Mouse (Mus musculus): Measurements from ENCODE around the gene Mier1. TPM values are rescaled to one million over a fixed set of nuclear protein-coding genes. Genes with fewer than 3 reads are reported as not detected.

The Mier1 gene
- polyA plus RNA-seq, 1 experiment: 0.55 TPM

DNA sequence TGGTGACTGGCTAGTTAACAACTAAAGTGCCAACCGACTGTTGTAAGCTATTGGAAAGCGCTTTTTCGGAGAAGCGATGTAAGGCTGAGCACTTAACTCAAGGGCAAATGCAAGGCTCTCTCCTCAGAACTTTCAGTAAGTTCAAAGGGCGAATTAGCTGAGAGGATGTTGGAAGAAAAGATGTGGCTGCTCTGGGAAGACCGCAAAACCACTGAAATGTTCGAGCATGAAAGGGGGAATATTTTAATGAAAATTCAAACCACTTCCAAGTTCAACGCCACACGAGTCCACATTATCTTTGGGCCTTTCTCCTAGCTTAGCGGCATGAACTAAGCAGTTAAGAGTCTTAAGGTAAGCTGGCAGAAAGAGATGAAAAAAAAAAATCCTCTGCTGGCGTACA is 788 bp upstream of the Mier1 start:
- TF ChIP-seq GATA1 (IDR thresholded peaks at IDR 0.05; ENCODE audit: low read length) (no peak), TAL1 (IDR thresholded peaks at IDR 0.05; ENCODE audit: low read length) (no peak)
- H3K4me3 ChIP-seq (replicated peaks): peak overlapping the region; percentile 88
- peaks cover 43% of the 10 kb centered on the region for H3K4me1 ChIP-seq (ENCODE audit: control insufficient read depth)
- peaks cover 38% of the 10 kb centered on the region for H3K36me3 ChIP-seq (ENCODE audit: control insufficient read depth)
- H3K9me3 ChIP-seq (ENCODE audit: control insufficient read depth, low read length): no peaks in the 10 kb centered on the region
- no peaks in the 10 kb centered on the region for H3K27me3 ChIP-seq (ENCODE audit: control insufficient read depth)

DNA sequence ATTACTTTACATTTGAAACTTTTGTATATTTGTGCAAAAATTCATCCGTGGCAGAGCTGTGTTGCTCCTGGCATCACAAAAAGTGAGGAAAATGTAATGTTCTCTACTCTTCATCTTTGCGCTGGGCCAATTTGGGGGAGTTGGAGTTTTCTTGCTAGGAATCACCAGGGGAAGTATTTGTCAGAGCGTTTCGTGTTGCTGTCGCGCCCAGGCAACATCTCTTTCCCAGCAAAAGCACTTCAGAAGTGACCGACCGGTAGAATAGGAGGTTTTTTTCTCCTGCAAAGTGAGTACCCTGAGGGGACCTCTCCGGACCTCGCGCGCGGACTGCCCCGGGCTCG is 4.7 kb downstream of the Mier1 start:
- H3K36me3 ChIP-seq (ENCODE audit: control insufficient read depth): peaks cover 45% of the 10 kb centered on the region
- peak overlapping the region; percentile 96 for H3K4me3 ChIP-seq (replicated peaks)
- TF ChIP-seq GATA1 (IDR thresholded peaks at IDR 0.05; ENCODE audit: low read length): no peak
- peaks cover 61% of the 10 kb centered on the region for H3K4me1 ChIP-seq (ENCODE audit: control insufficient read depth)
- no peaks in the 10 kb centered on the region for H3K9me3 ChIP-seq (ENCODE audit: control insufficient read depth, low read length)
- H3K27me3 ChIP-seq (ENCODE audit: control insufficient read depth): no peaks in the 10 kb centered on the region

DNA sequence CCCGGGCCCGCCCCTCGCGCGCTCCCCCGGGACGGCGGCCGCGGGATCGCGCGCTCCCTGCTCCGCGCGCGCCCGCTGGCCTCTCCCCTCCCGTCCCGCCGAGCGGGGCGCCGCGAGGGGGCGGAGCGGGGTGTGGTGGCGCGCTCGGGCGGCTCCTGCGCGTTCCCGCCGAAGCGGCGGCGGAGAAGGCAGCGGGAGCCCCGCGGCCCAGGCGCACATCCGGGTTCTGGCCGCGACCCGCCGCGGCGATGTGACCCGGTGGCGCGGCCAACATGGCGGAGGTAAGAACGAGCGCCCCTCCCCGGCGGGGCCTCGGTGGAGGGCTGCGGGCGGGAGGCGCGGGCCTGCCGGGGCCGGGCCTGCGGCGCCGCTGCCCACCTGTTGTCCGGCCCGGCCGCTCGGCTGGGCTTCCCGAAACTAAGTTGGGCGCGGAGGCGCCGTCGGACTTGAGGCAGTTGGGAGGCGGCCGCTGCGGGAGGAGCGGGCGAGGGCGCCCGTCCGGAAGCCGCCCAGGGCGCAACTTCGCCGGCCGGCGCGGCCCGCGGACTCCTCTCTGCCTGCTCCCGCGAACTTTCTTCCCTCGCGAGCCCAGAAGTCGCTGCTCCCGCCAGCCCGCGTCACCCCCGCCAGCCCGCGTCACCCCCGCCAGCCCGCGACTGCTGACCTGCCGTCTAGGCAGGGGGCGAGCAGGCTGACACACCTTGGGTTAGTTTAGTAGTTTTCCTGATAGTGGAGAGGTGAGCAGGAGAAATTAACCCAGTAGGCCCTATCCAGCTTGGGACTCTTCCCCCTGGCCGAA is 5.2 kb downstream of the Mier1 start:
- no peaks in the 10 kb centered on the region for H3K9me3 ChIP-seq (ENCODE audit: control insufficient read depth, low read length)
- H3K27me3 ChIP-seq (ENCODE audit: control insufficient read depth): no peaks in the 10 kb centered on the region
- H3K36me3 ChIP-seq (ENCODE audit: control insufficient read depth): peaks cover 48% of the 10 kb centered on the region
- peaks cover 62% of the 10 kb centered on the region for H3K4me1 ChIP-seq (ENCODE audit: control insufficient read depth)
- H3K4me3 ChIP-seq (replicated peaks): peak overlapping the region; percentile 96
- TF ChIP-seq TAL1 (IDR thresholded peaks at IDR 0.05; ENCODE audit: low read length) (no peak), GATA1 (IDR thresholded peaks at IDR 0.05; ENCODE audit: low read length) (no peak)

DNA sequence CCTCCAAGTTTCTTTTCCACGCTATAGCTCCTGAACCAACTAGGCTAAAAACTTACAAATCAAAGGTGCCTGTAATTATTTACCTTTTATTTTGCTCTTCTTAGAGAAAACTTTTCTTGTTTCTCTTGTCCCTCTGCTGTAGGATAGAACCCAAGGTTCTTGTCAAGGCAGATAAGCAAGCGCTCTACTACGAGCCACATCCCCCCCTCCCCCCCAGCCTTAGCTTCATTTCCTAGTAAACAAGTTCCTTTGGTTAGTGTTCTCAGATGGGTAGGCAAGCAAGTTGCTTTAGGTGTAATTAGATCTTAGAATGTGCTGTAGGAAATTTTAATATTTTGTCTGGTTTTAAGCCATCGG is 5.8 kb downstream of the Mier1 start:
- H3K4me1 ChIP-seq (ENCODE audit: control insufficient read depth): peaks cover 61% of the 10 kb centered on the region
- peaks cover 53% of the 10 kb centered on the region for H3K36me3 ChIP-seq (ENCODE audit: control insufficient read depth)
- TF ChIP-seq TAL1 (IDR thresholded peaks at IDR 0.05; ENCODE audit: low read length) (no peak), GATA1 (IDR thresholded peaks at IDR 0.05; ENCODE audit: low read length) (peak; percentile 47)
- H3K27me3 ChIP-seq (ENCODE audit: control insufficient read depth): no peaks in the 10 kb centered on the region
- peak overlapping the region; percentile 96 for H3K4me3 ChIP-seq (replicated peaks)
- H3K9me3 ChIP-seq (ENCODE audit: control insufficient read depth, low read length): no peaks in the 10 kb centered on the region

DNA sequence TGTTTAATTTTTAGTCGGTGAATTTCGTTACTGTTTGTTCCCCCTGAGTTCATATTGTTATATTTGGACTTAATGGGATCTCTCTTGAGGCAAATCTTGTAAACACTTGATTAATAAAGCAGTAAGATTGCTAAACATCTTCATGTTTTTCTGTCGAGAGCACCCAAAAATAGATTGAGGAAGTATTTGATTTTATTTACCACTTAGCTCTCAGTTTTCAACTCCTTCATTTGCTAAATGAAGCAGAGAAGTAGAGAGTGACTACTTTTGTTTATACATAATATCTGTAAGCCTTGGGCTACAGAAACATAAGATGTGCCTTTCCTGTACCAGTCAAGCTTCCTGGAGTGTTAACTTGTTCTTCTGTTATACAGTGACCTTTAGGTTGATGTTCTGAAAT is 6.2 kb downstream of the Mier1 start:
- no peaks in the 10 kb centered on the region for H3K9me3 ChIP-seq (ENCODE audit: control insufficient read depth, low read length)
- peak overlapping the region; percentile 96 for H3K4me3 ChIP-seq (replicated peaks)
- no peaks in the 10 kb centered on the region for H3K27me3 ChIP-seq (ENCODE audit: control insufficient read depth)
- TF ChIP-seq GATA1 (IDR thresholded peaks at IDR 0.05; ENCODE audit: low read length): no peak
- no peak for TF ChIP-seq TAL1 (IDR thresholded peaks at IDR 0.05; ENCODE audit: low read length)
- H3K36me3 ChIP-seq (ENCODE audit: control insufficient read depth): peaks cover 54% of the 10 kb centered on the region
- H3K4me1 ChIP-seq (ENCODE audit: control insufficient read depth): peaks cover 57% of the 10 kb centered on the region

DNA sequence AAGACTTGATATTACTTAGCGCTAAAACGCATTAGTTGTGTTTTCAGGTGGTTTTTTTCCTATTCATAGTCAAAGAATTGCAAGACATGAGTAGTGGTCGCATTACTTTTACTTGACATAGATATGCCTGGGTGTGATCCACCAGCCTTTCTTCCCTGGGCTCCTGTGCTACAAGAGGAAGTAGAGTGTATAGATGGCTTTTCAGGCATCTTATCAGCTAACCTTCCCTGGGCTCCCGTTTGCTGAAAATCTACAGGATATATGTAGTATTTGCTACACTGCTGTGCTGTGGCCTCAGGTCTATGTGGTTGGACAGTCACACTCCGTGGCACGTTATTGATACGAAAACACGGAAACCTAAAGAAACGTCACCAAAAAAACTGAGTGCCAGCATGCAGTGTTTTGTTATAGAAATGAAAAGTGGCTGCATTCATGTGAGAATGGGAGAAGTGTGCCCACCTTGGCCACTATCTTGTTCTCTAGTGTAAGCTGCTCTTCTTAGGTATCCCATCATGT is 6.7 kb downstream of the Mier1 start:
- H3K27me3 ChIP-seq (ENCODE audit: control insufficient read depth): no peaks in the 10 kb centered on the region
- no peak for TF ChIP-seq GATA1 (IDR thresholded peaks at IDR 0.05; ENCODE audit: low read length)
- TF ChIP-seq TAL1 (IDR thresholded peaks at IDR 0.05; ENCODE audit: low read length): no peak
- H3K4me1 ChIP-seq (ENCODE audit: control insufficient read depth): peaks cover 53% of the 10 kb centered on the region
- peak overlapping the region; percentile 96 for H3K4me3 ChIP-seq (replicated peaks)
- peaks cover 54% of the 10 kb centered on the region for H3K36me3 ChIP-seq (ENCODE audit: control insufficient read depth)
- H3K9me3 ChIP-seq (ENCODE audit: control insufficient read depth, low read length): no peaks in the 10 kb centered on the region

DNA sequence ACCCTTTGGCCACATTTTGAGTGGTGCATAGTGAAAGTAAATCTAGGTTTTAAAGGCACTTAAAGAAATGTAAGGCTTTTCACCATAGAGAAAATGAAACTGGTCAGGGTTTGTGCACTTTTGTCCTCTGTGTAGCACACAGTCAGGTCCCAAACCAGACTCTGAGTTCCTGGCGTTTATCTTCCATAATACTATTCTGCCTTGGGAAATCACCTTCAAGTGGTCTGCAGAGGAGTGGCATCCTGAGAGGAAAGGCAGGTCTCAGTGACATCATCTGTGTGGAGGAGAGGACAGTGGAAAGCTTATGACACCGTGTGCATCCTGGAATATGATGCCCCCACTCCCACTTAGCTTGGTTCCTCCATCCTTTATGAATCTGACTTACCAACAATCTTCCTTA is 8.9 kb downstream of the Mier1 start:
- H3K9me3 ChIP-seq (ENCODE audit: control insufficient read depth, low read length): no peaks in the 10 kb centered on the region

DNA sequence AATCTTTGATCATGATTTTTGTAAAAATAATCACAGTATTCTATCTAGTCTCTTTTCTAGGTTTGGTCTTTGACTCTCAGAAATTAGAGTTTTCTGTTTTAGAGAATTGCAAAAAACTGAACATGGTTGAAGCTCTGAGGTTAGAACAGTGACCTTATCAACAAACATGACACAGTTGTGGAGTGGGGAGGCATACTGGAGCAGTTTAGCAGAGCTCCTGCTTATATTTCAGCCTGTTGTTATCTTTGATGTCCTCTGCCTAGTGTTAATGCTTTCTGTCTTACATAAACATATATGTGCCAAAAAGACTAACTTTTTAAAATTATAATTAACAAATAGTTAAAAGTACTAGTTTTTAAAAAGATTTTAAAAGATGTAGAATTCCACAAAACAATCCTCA is 9.4 kb downstream of the Mier1 start:
- Histone ChIP-seq H3K36me3 (ENCODE audit: control insufficient read depth) (peaks cover 63% of the 10 kb centered on the region), H3K4me1 (ENCODE audit: control insufficient read depth) (peaks cover 45% of the 10 kb centered on the region), H3K4me3 (replicated peaks) (no peak overlapping the region), H3K9me3 (ENCODE audit: control insufficient read depth, low read length) (no peaks in the 10 kb centered on the region), H3K27me3 (ENCODE audit: control insufficient read depth) (no peaks in the 10 kb centered on the region)
- no peak for TF ChIP-seq TAL1 (IDR thresholded peaks at IDR 0.05; ENCODE audit: low read length)
- TF ChIP-seq GATA1 (IDR thresholded peaks at IDR 0.05; ENCODE audit: low read length): no peak

More for the DNA sequence above, 8.9 kb downstream of the Mier1 start:
- TF ChIP-seq TAL1 (IDR thresholded peaks at IDR 0.05; ENCODE audit: low read length) (no peak), GATA1 (IDR thresholded peaks at IDR 0.05; ENCODE audit: low read length) (no peak)
- Histone ChIP-seq H3K27me3 (ENCODE audit: control insufficient read depth) (no peaks in the 10 kb centered on the region), H3K4me1 (ENCODE audit: control insufficient read depth) (peaks cover 49% of the 10 kb centered on the region), H3K4me3 (replicated peaks) (peak overlapping the region; percentile 40), H3K36me3 (ENCODE audit: control insufficient read depth) (peaks cover 58% of the 10 kb centered on the region)

DNA sequence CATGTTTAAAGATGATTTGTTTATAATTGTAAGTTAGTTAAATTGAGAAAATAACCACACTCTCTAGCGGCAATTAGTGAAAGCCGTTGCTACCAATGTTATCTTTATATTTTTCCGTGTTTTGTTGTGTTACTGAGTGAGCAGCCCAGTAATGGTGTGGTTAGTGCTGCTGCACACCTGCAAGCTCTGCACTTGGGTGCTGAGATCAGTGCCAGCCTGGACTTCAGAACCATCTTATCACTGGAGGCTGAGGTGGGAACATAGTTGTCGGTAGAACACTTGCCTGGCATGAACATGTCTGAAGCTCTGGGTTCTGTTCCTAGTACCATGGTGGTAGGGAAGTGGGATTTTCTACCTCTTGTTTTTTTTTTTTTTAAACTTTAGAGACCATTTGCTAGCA is 12.3 kb downstream of the Mier1 start:
- peaks cover 82% of the 10 kb centered on the region for H3K36me3 ChIP-seq (ENCODE audit: control insufficient read depth)
- TF ChIP-seq TAL1 (IDR thresholded peaks at IDR 0.05; ENCODE audit: low read length) (no peak), GATA1 (IDR thresholded peaks at IDR 0.05; ENCODE audit: low read length) (no peak)
- no peaks in the 10 kb centered on the region for H3K9me3 ChIP-seq (ENCODE audit: control insufficient read depth, low read length)

More for the DNA sequence above, 12.3 kb downstream of the Mier1 start:
- no peak overlapping the region for H3K4me3 ChIP-seq (replicated peaks)
- peaks cover 32% of the 10 kb centered on the region for H3K4me1 ChIP-seq (ENCODE audit: control insufficient read depth)
- no peaks in the 10 kb centered on the region for H3K27me3 ChIP-seq (ENCODE audit: control insufficient read depth)
